Mouse (Mus musculus): ENCODE results near the gene Hbs1l. TPM values are rescaled to one million over a fixed set of nuclear protein-coding genes. Genes with fewer than 3 reads are reported as not detected.

The Hbs1l gene
- total and polyA plus RNA-seq, 2 experiments from 2014 or later: 59.1 to 72.2 TPM

DNA sequence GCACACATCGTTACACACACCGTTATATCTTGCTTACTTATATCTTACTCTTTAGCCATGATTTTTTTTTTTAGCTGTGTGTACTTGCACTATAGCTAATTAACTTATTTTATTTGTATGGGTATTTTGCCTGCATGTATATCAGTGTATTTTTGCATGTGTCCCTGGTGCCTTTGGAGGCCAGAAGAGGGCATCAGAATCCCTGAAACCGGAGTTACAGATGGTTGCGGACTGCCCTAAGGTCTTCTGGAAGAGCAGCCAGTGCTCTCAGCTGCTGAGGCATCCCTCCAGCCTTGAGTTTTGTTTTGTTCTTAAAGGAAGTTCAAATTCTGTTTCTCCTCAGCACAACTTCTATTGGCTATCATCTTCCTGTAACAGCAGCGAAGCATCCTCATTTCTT is 38.5 kb upstream of the Hbs1l start:
- no peaks in the 10 kb centered on the region for H3K9me3 ChIP-seq (ENCODE audit: low read length)
- no peak for ATAC-seq (ENCODE audit: low FRiP score)

DNA sequence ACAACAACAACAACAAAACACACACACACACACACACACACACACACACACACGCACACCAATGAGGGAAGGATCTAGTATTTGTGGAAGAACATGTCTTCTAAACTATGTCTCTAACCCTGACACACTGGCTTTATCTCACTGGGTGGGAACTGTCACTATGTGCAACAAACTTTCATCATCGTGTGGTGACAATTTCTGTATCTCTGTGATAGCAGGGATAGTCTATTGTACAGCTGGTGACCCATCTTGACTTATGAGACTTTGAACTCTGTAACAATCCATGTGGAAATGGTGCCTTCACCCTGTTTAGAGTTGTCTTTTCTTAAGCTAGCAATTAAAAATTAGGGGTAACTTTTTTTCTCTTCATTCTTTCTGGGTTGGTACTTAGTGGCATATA is 36.1 kb upstream of the Hbs1l start:
- Histone ChIP-seq H3K4me1 (ENCODE audit: insufficient read depth, low read length) (no peaks in the 10 kb centered on the region), H3K9me3 (ENCODE audit: low read length) (no peaks in the 10 kb centered on the region), H3K9ac (replicated peaks; ENCODE audit: low read length, poor library complexity, severe bottlenecking) (no peak overlapping the region), H3K27ac (ENCODE audit: low read depth, low read length) (no peak overlapping the region), H3K36me3 (ENCODE audit: insufficient read depth, low read length) (no peaks in the 10 kb centered on the region), H3K4me3 (ENCODE audit: low read depth, low read length) (no peak overlapping the region), H3K4me2 (ENCODE audit: low read depth, low read length, poor library complexity, severe bottlenecking) (no peak overlapping the region), H3K27me3 (ENCODE audit: insufficient read depth, low read length) (no peaks in the 10 kb centered on the region)
- DNase-seq (ENCODE audit: low spot score): no peak
- TF ChIP-seq CTCF (IDR thresholded peaks at IDR 0.05): no peak
- ATAC-seq (ENCODE audit: low FRiP score): no peak
- WGBS: 71% methylated on average over 2 of the region's 2 CpGs

More for the DNA sequence above, 38.5 kb upstream of the Hbs1l start:
- no peak for DNase-seq (ENCODE audit: low spot score)
- Histone ChIP-seq H3K4me1 (ENCODE audit: insufficient read depth, low read length) (no peaks in the 10 kb centered on the region), H3K27me3 (ENCODE audit: insufficient read depth, low read length) (no peaks in the 10 kb centered on the region), H3K9ac (replicated peaks; ENCODE audit: low read length, poor library complexity, severe bottlenecking) (no peak overlapping the region), H3K27ac (ENCODE audit: low read depth, low read length) (no peak overlapping the region), H3K36me3 (ENCODE audit: insufficient read depth, low read length) (no peaks in the 10 kb centered on the region), H3K4me2 (ENCODE audit: low read depth, low read length, poor library complexity, severe bottlenecking) (no peak overlapping the region), H3K4me3 (ENCODE audit: low read depth, low read length) (no peak overlapping the region)
- no peak for TF ChIP-seq CTCF (IDR thresholded peaks at IDR 0.05)
- WGBS: 66% methylated on average over 5 of the region's 5 CpGs

GRCm38 (mm10) chr10:21265188-21265587 is 30.6 kb upstream of the Hbs1l start:
- no peaks in the 10 kb centered on the region for H3K4me1 ChIP-seq (ENCODE audit: insufficient read depth, low read length)
- no peak overlapping the region for H3K9ac ChIP-seq (replicated peaks; ENCODE audit: low read length, poor library complexity, severe bottlenecking)
- no peaks in the 10 kb centered on the region for H3K27me3 ChIP-seq (ENCODE audit: insufficient read depth, low read length)
- no peaks in the 10 kb centered on the region for H3K36me3 ChIP-seq (ENCODE audit: insufficient read depth, low read length)
- H3K4me3 ChIP-seq (ENCODE audit: low read depth, low read length): no peak overlapping the region
- 53% methylated on average over 11 of the region's 11 CpGs for WGBS
- DNase-seq (ENCODE audit: low spot score): no peak
- H3K4me2 ChIP-seq (ENCODE audit: low read depth, low read length, poor library complexity, severe bottlenecking): no peak overlapping the region
- no peaks in the 10 kb centered on the region for H3K9me3 ChIP-seq (ENCODE audit: low read length)
- TF ChIP-seq CTCF (IDR thresholded peaks at IDR 0.05): no peak
- ATAC-seq (ENCODE audit: low FRiP score): no peak
- H3K27ac ChIP-seq (ENCODE audit: low read depth, low read length): no peak overlapping the region

GRCm38 (mm10) chr10:21267452-21267851 is 28.3 kb upstream of the Hbs1l start:
- Histone ChIP-seq H3K27me3 (ENCODE audit: insufficient read depth, low read length) (no peaks in the 10 kb centered on the region), H3K36me3 (ENCODE audit: insufficient read depth, low read length) (no peaks in the 10 kb centered on the region), H3K4me1 (ENCODE audit: insufficient read depth, low read length) (no peaks in the 10 kb centered on the region), H3K27ac (ENCODE audit: low read depth, low read length) (no peak overlapping the region), H3K9me3 (ENCODE audit: low read length) (no peaks in the 10 kb centered on the region), H3K9ac (replicated peaks; ENCODE audit: low read length, poor library complexity, severe bottlenecking) (no peak overlapping the region), H3K4me2 (ENCODE audit: low read depth, low read length, poor library complexity, severe bottlenecking) (no peak overlapping the region), H3K4me3 (ENCODE audit: low read depth, low read length) (no peak overlapping the region)
- DNase-seq (ENCODE audit: low spot score): no peak
- no peak for TF ChIP-seq CTCF (IDR thresholded peaks at IDR 0.05)
- 86% methylated on average over 2 of the region's 2 CpGs for WGBS
- ATAC-seq (ENCODE audit: low FRiP score): no peak

DNA sequence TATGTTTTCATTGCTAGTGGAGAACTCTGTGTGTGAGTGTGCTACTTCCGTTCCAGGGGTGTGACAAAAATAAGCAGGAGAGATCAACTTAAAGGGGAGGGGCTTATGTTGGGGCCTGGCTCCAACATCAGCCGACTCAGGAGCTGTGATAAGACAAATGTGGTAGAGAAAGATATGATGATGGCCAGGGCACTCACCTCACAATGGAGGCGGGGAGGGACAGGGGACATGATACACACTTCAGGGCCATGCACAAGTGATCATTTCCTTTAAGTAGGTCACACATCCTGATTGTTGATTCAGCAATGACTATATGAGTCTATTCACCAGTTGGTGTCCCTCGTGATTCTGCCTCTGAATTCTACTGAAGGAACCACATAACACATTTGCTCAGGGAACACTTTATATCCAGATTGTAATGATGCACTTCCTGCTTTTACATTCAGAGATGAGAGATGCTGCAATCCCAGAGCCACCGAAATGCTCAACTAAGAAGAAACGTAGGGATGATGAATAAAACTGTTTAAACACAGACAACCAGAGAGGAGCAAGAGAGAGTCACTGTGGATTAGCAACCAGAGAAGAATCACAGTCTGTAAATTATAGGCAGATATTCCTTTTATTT is 26.9 kb upstream of the Hbs1l start:
- WGBS: 82% methylated on average over 6 of the region's 6 CpGs
- DNase-seq (ENCODE audit: low spot score) (no peak), ATAC-seq (ENCODE audit: low FRiP score) (no peak)
- Histone ChIP-seq H3K4me2 (ENCODE audit: low read depth, low read length, poor library complexity, severe bottlenecking) (no peak overlapping the region), H3K36me3 (ENCODE audit: insufficient read depth, low read length) (no peaks in the 10 kb centered on the region), H3K9me3 (ENCODE audit: low read length) (no peaks in the 10 kb centered on the region), H3K9ac (replicated peaks; ENCODE audit: low read length, poor library complexity, severe bottlenecking) (no peak overlapping the region), H3K27me3 (ENCODE audit: insufficient read depth, low read length) (no peaks in the 10 kb centered on the region), H3K27ac (ENCODE audit: low read depth, low read length) (no peak overlapping the region), H3K4me3 (ENCODE audit: low read depth, low read length) (no peak overlapping the region), H3K4me1 (ENCODE audit: insufficient read depth, low read length) (no peaks in the 10 kb centered on the region)
- TF ChIP-seq CTCF (IDR thresholded peaks at IDR 0.05): no peak

GRCm38 (mm10) chr10:21269920-21270319 is 25.9 kb upstream of the Hbs1l start:
- Histone ChIP-seq H3K9ac (replicated peaks; ENCODE audit: low read length, poor library complexity, severe bottlenecking) (no peak overlapping the region), H3K4me1 (ENCODE audit: insufficient read depth, low read length) (no peaks in the 10 kb centered on the region), H3K9me3 (ENCODE audit: low read length) (no peaks in the 10 kb centered on the region), H3K27ac (ENCODE audit: low read depth, low read length) (no peak overlapping the region), H3K27me3 (ENCODE audit: insufficient read depth, low read length) (no peaks in the 10 kb centered on the region), H3K4me2 (ENCODE audit: low read depth, low read length, poor library complexity, severe bottlenecking) (no peak overlapping the region), H3K4me3 (ENCODE audit: low read depth, low read length) (no peak overlapping the region), H3K36me3 (ENCODE audit: insufficient read depth, low read length) (no peaks in the 10 kb centered on the region)
- no peak for DNase-seq (ENCODE audit: low spot score)
- ATAC-seq (ENCODE audit: low FRiP score): no peak
- no peak for TF ChIP-seq CTCF (IDR thresholded peaks at IDR 0.05)
- 92% methylated on average over 2 of the region's 2 CpGs for WGBS
